Mouse (Mus musculus) C2C12 (cell line): Measurements from ENCODE around the gene Arhgef7.

Source experiments
- CEBPB ChIP-seq: IDR thresholded peaks from one replicate; pipeline ENCODE4 v1.6.1; 2011; ENCODE audit warnings: low read depth, mild to moderate bottlenecking, control low read depth, moderate library complexity
- CTCF ChIP-seq: IDR thresholded peaks from one replicate; pipeline ENCODE4 v1.5.1; 2011; ENCODE audit not compliant: control insufficient read depth, insufficient read depth, insufficient read length

- TF ChIP-seq CTCF: no peak
- TF ChIP-seq CEBPB: no peak
Observed at GRCm38 (mm10) chr8:11689945-11690344, 37.6 kb upstream of the Arhgef7 start.
